Comparison of ENCODE assay signal across 24 mouse cellular contexts in the genomic region with DNA sequence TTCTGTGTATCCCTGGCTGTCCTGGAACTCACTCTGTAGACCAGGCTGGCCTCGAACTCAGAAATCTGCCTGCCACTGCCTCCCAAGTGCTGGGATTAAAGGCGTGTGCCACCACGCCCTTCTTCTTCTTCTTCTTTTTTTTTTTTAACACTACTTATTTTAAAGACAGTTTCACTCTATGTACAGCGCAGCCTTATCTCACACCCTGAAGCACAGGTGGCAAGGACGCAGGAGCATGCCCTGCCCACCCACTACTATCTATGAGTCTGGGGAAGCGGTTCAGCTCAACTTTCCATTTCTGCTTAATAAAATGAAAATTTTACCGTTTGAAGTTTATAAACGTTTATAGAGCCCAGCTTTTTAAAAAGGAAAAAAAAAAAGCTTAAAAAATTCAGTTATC. TPM values are rescaled to one million over a fixed set of nuclear protein-coding genes. Genes with fewer than 3 reads are reported as not detected.
DNase-seq lines count a peak whose midpoint lies in the region; ATAC-seq and TF ChIP-seq lines count a peak whose summit lies in the region.
"Had no signal": no experiment of that assay in that cellular context is flagged by ENCODE, and none has a peak within 500 bp of the region (broad histone marks: within the 10 kb centered on the region; RNA-seq: fewer than 3 reads in every experiment).

No protein-coding gene starts in this region.

- 51% methylated on average over 8 of the region's 8 CpGs for WGBS in liver, embryonic 13.5 days (ENCODE audit: insufficient replicate concordance)

- no peak overlapping the region for H3K4me2 ChIP-seq in liver, embryonic 13.5 days
- H3K4me2 ChIP-seq: embryonic facial prominence, embryonic 12.5 days; forebrain, embryonic 12.5 days had no signal

- TF ChIP-seq POLR2A in MEL (IDR thresholded peaks at IDR 0.05; ENCODE audit: control insufficient read depth in 1 of 2, insufficient read depth in 1 of 2, low read depth in 1 of 2, low read length in 2 of 2, poor library complexity in 1 of 2) = no peak

- 0 out of 2 replicates have a peak, but pooled peaks have one; percentile 50 for ATAC-seq in liver, embryonic 13.5 days (ENCODE audit: low read depth)
- ATAC-seq in common myeloid progenitor, adult 5-6 weeks (replicated peaks; ENCODE audit: low read depth, poor library complexity, severe bottlenecking) = 0 out of 2 replicates have a peak, but pooled peaks have one; percentile 47
- peak; percentile 78 for ATAC-seq in megakaryocyte-erythroid progenitor cell, adult 5-6 weeks (replicated peaks; ENCODE audit: low FRiP score, low TSS enrichment, poor library complexity, severe bottlenecking)
- ATAC-seq: forebrain, embryonic 14.5 days; forebrain, embryonic 16.5 days had no signal

- H3K27me3 ChIP-seq in liver, embryonic 13.5 days = no peaks in the 10 kb centered on the region
- no peaks in the 10 kb centered on the region for H3K27me3 ChIP-seq in MEL (ENCODE audit: control insufficient read depth in 1 of 2, insufficient read depth in 2 of 2, low read length in 2 of 2)
- H3K27me3 ChIP-seq: embryonic facial prominence, embryonic 12.5 days; forebrain, embryonic 12.5 days had no signal

- H3K9ac ChIP-seq in liver, embryonic 13.5 days = no peak overlapping the region
- H3K9ac ChIP-seq in MEL (ENCODE audit: control insufficient read depth, low read depth, low read length, poor library complexity, severe bottlenecking) = no peak overlapping the region
- H3K9ac ChIP-seq: embryonic facial prominence, embryonic 12.5 days; forebrain, embryonic 12.5 days had no signal

- H3K4me1 ChIP-seq in liver, embryonic 13.5 days (replicated peaks) = 0 out of 2 replicates have a peak, but pooled peaks cover 4% of the 10 kb centered on the region
- H3K4me1 ChIP-seq in MEL (ENCODE audit: control insufficient read depth in 1 of 2, insufficient read depth in 2 of 2, low read length in 2 of 2) = peaks cover 2 to 3% of the 10 kb centered on the region in 2 experiments; a peak in 1 of 4 replicates
- H3K4me1 ChIP-seq: embryonic facial prominence, embryonic 10.5 days; embryonic facial prominence, embryonic 12.5 days; forebrain, embryonic 10.5 days; forebrain, embryonic 12.5 days had no signal

- TF ChIP-seq EP300 in MEL (IDR thresholded peaks at IDR 0.05; ENCODE audit: low read depth in 1 of 2, low read length in 2 of 2) = peak; percentile 30 to 60; a peak in 2 of 4 replicates

- H3K36me3 ChIP-seq in liver, embryonic 13.5 days = peaks cover 94% of the 10 kb centered on the region
- peaks cover 4 to 18% of the 10 kb centered on the region in 2 experiments for H3K36me3 ChIP-seq in MEL (ENCODE audit: control insufficient read depth in 1 of 2, insufficient read depth in 2 of 2, low read length in 2 of 2)

- no peak overlapping the region for H3K4me3 ChIP-seq in liver, embryonic 13.5 days (replicated peaks)
- no peak overlapping the region for H3K4me3 ChIP-seq in MEL (ENCODE audit: control insufficient read depth in 1 of 2, insufficient read depth in 1 of 2, low read depth in 2 of 2, low read length in 2 of 2)
- H3K4me3 ChIP-seq: embryonic facial prominence, embryonic 10.5 days; embryonic facial prominence, embryonic 12.5 days; forebrain, embryonic 10.5 days; forebrain, embryonic 12.5 days had no signal

- no peaks in the 10 kb centered on the region for H3K9me3 ChIP-seq in liver, embryonic 13.5 days (replicated peaks)
- no peaks in the 10 kb centered on the region for H3K9me3 ChIP-seq in MEL (replicated peaks; ENCODE audit: insufficient read depth, low read length)
- H3K9me3 ChIP-seq: embryonic facial prominence, embryonic 10.5 days; embryonic facial prominence, embryonic 12.5 days; forebrain, embryonic 10.5 days; forebrain, embryonic 12.5 days had no signal

- no peak overlapping the region for H3K27ac ChIP-seq in liver, embryonic 13.5 days
- H3K27ac ChIP-seq in MEL (ENCODE audit: control insufficient read depth, low read depth, low read length) = no peak overlapping the region
- H3K27ac ChIP-seq: embryonic facial prominence, embryonic 10.5 days; embryonic facial prominence, embryonic 12.5 days; forebrain, embryonic 10.5 days; forebrain, embryonic 12.5 days had no signal

- no peak for TF ChIP-seq CTCF in MEL (IDR thresholded peaks at IDR 0.05 in 2 of 3, conservative IDR thresholded peaks at IDR 0.05 in 1 of 3; ENCODE audit: control insufficient read depth in 1 of 3, insufficient read depth in 1 of 3, low read depth in 2 of 3, low read length in 3 of 3, poor library complexity in 1 of 3, severe bottlenecking in 1 of 3)

- no peaks in the 10 kb centered on the region for H3K79me2 ChIP-seq in MEL (ENCODE audit: control insufficient read depth, insufficient read depth, low read length, poor library complexity)

- no peak for DNase-seq in liver, embryonic 13.5 days
- no peak for DNase-seq in liver
- DNase-seq in MEL (ENCODE audit: low read depth, low spot score) = peak; percentile 76
- DNase-seq in gastrocnemius, postnatal 4 days (ENCODE audit: low spot score in 2 of 2) = no peak
- DNase-seq in cerebellum, adult 9-11 months = no peak
- no peak for DNase-seq in left cerebral cortex, adult 11 months (ENCODE audit: low spot score)
- DNase-seq: adrenal gland, adult 2 months; adrenal gland, postnatal 10 days; adrenal gland, postnatal 25 days; cerebellum, adult 11-12 months; cerebellum, adult 2 months; cerebellum, adult 9-10 months; cerebellum, postnatal 14 days; cerebellum, postnatal 36 days had no signal

- TF ChIP-seq RAD21 in MEL (IDR thresholded peaks at IDR 0.05; ENCODE audit: low read depth, low read length) = no peak

TF ChIP-seq in MEL, 35 proteins besides CTCF, POLR2A, EP300 and RAD21 (continues in another document):
- peak; percentile 66 for TF ChIP-seq GATA1 (IDR thresholded peaks at IDR 0.05; ENCODE audit: low read depth, low read length)
- peak; percentile 47; the same call in 1 of the 2 replicates for TF ChIP-seq MXI1 (IDR thresholded peaks at IDR 0.05; ENCODE audit: low read depth, low read length)
- peak; percentile 87 for TF ChIP-seq ZNF384 (IDR thresholded peaks at IDR 0.05; ENCODE audit: low read depth, low read length)
- TF ChIP-seq USF1 (IDR thresholded peaks at IDR 0.05; ENCODE audit: low read depth, low read length) = no peak
- 0 out of 2 replicates have a peak, but pooled peaks have one; percentile 49 for TF ChIP-seq TBP (IDR thresholded peaks at IDR 0.05; ENCODE audit: low read depth, low read length)
- peak; percentile 65; the same call in 1 of the 2 replicates for TF ChIP-seq SIN3A (IDR thresholded peaks at IDR 0.05; ENCODE audit: low read length)
- peak; percentile 47; the same call in 1 of the 2 replicates for TF ChIP-seq TCF12 (IDR thresholded peaks at IDR 0.05; ENCODE audit: low read depth, low read length)
- no peak for TF ChIP-seq NELFE (IDR thresholded peaks at IDR 0.05; ENCODE audit: low read depth, low read length)
- no peak for TF ChIP-seq ZMIZ1 (IDR thresholded peaks at IDR 0.05; ENCODE audit: low read depth, low read length)
- peak; percentile 39; the same call in 1 of the 2 replicates for TF ChIP-seq NRF1 (IDR thresholded peaks at IDR 0.05; ENCODE audit: insufficient read depth, low read depth, low read length, poor library complexity, severe bottlenecking)
- TF ChIP-seq ETS1 (IDR thresholded peaks at IDR 0.05; ENCODE audit: low read depth, low read length) = peak; percentile 61; the same call in 1 of the 2 replicates
- TF ChIP-seq RCOR1 (IDR thresholded peaks at IDR 0.05; ENCODE audit: low read depth, low read length) = peak; percentile 35; the same call in 1 of the 2 replicates
- no peak for TF ChIP-seq HCFC1 (IDR thresholded peaks at IDR 0.05; ENCODE audit: low read depth, low read length)

RNA-seq across cellular contexts. Expression of gene Rsc1a1, which starts 3.1 kb away (rescaled TPM):
- polyA plus RNA-seq in liver, embryonic 13.5 days (2015; fragmentation: Nextera tagmentation; extraction: Ambion mirVana) = 0.46 TPM in 1 of 2 replicates, not detected in the other
- total RNA-seq in MEL (2012; rRNA removed) = 7.7 and 8.8 TPM in 2 replicates
- polyA plus RNA-seq in MEL (2012; ENCODE audit: insufficient read depth in 1 of 2, insufficient read length in 2 of 2, low read depth in 1 of 2, low replicate concordance in 2 of 2, missing spikeins in 1 of 2) = not detected
- total RNA-seq in common myeloid progenitor, adult 5-6 weeks (2017) = 8.9 and 13.9 TPM in 2 replicates
- 19.1 and 23.4 TPM in 2 replicates for total RNA-seq in megakaryocyte-erythroid progenitor cell, adult 5-6 weeks (2014; fragmentation: Nextera tagmentation)
- total RNA-seq in megakaryocyte-erythroid progenitor cell, adult 5-6 weeks (2017) = 17.1 and 26.1 TPM in 2 replicates
- 1 to 10 TPM; 3.6 to 5.1 TPM for total RNA-seq in gastrocnemius, postnatal 4 days (2021)
- total RNA-seq: adrenal gland, adult 2 months; adrenal gland, postnatal 25 days; adrenal gland, postnatal 4 days had no signal
- polyA plus RNA-seq: embryonic facial prominence, embryonic 12.5 days had no signal

RNA-seq across cellular contexts. Expression of gene Plekhm2, which starts 23.8 kb away (rescaled TPM):
- 0.91 and 1.1 TPM in 2 replicates for polyA plus RNA-seq in liver, embryonic 13.5 days (2015; fragmentation: Nextera tagmentation; extraction: Ambion mirVana)
- 4.8 and 6.5 TPM in 2 replicates for total RNA-seq in MEL (2012; rRNA removed)
- 10 to 100 TPM in 1 of 2 experiments, not detected in 1; 15.4 TPM for polyA plus RNA-seq in MEL (2012; ENCODE audit: insufficient read depth in 1 of 2, insufficient read length in 2 of 2, low read depth in 1 of 2, low replicate concordance in 2 of 2, missing spikeins in 1 of 2)
- total RNA-seq in common myeloid progenitor, adult 5-6 weeks (2017) = 3.8 and 6.3 TPM in 2 replicates
- total RNA-seq in megakaryocyte-erythroid progenitor cell, adult 5-6 weeks (2014; fragmentation: Nextera tagmentation) = 7.7 and 16.9 TPM in 2 replicates
- 4.9 and 22.4 TPM in 2 replicates for total RNA-seq in megakaryocyte-erythroid progenitor cell, adult 5-6 weeks (2017)
- total RNA-seq in gastrocnemius, postnatal 4 days (2021) = 10 to 100 TPM; 32.9 to 35.5 TPM

RNA-seq across cellular contexts. Expression of gene Ddi2, which starts 34.7 kb away (rescaled TPM):
- 15.0 and 19.1 TPM in 2 replicates for polyA plus RNA-seq in liver, embryonic 13.5 days (2015; fragmentation: Nextera tagmentation; extraction: Ambion mirVana)
- 37.6 and 40.7 TPM in 2 replicates for total RNA-seq in MEL (2012; rRNA removed)
- 10 to 100 TPM in 1 of 2 experiments, not detected in 1; 42.8 TPM for polyA plus RNA-seq in MEL (2012; ENCODE audit: insufficient read depth in 1 of 2, insufficient read length in 2 of 2, low read depth in 1 of 2, low replicate concordance in 2 of 2, missing spikeins in 1 of 2)
- 27.4 and 30.6 TPM in 2 replicates for total RNA-seq in common myeloid progenitor, adult 5-6 weeks (2017)
- 31.1 and 50.4 TPM in 2 replicates for total RNA-seq in megakaryocyte-erythroid progenitor cell, adult 5-6 weeks (2014; fragmentation: Nextera tagmentation)
- 24.8 and 43.8 TPM in 2 replicates for total RNA-seq in megakaryocyte-erythroid progenitor cell, adult 5-6 weeks (2017)
- 10 to 100 TPM; 42.4 to 50.2 TPM for total RNA-seq in gastrocnemius, postnatal 4 days (2021)

RNA-seq across cellular contexts. Expression of gene Agmat, which starts 58.0 kb away (rescaled TPM):
- 18.4 and 18.5 TPM in 2 replicates for polyA plus RNA-seq in liver, embryonic 13.5 days (2015; fragmentation: Nextera tagmentation; extraction: Ambion mirVana)
- 0.12 TPM in 1 of 2 replicates, not detected in the other for total RNA-seq in MEL (2012; rRNA removed)
- polyA plus RNA-seq in MEL (2012; ENCODE audit: insufficient read depth in 1 of 2, insufficient read length in 2 of 2, low read depth in 1 of 2, low replicate concordance in 2 of 2, missing spikeins in 1 of 2) = under 1 TPM in 1 of 2 experiments, not detected in 1; 0.07 TPM
- not detected in 2 replicates for total RNA-seq in common myeloid progenitor, adult 5-6 weeks (2017)
- total RNA-seq in megakaryocyte-erythroid progenitor cell, adult 5-6 weeks (2014; fragmentation: Nextera tagmentation) = 2.2 TPM in 1 of 2 replicates, not detected in the other
- total RNA-seq in megakaryocyte-erythroid progenitor cell, adult 5-6 weeks (2017) = not detected in 2 replicates
- total RNA-seq in gastrocnemius, postnatal 4 days (2021) = 1 to 10 TPM in 1 of 2 experiments, under 1 TPM in 1; 0.64 to 1.5 TPM
- polyA plus RNA-seq: C2C12; embryonic facial prominence, embryonic 10.5 days; embryonic facial prominence, embryonic 12.5 days; forebrain, embryonic 10.5 days; forebrain, embryonic 12.5 days; forebrain, embryonic 14.5 days; forebrain, embryonic 16.5 days had no signal
